Mouse (Mus musculus): ENCODE measurements at regions not wholly inside any gene's neighbourhood (a gene's known extent, or its start where the extent isn't known, plus 50 kb on each side); places are given as distances from the start of the nearest gene placed in this dataset.

GRCm38 (mm10) chr4:72060605-72061352 lies 139.9 kb downstream of the Tle1 start:
- no peak for DNase-seq

GRCm38 (mm10) chr4:72049638-72050454 lies 150.9 kb downstream of the Tle1 start:
- DNase-seq, result no peak

GRCm38 (mm10) chr4:72022152-72022551 lies 178.6 kb downstream of the Tle1 start:
- no peak for DNase-seq

GRCm38 (mm10) chr4:72014221-72014850 lies 186.4 kb downstream of the Tle1 start:
- no peak for DNase-seq

GRCm38 (mm10) chr4:72013583-72013982 lies 187.1 kb downstream of the Tle1 start:
- DNase-seq, result no peak

GRCm38 (mm10) chr4:72010316-72010715 lies 190.4 kb downstream of the Tle1 start:
- peak in 1 of 2 experiments; percentile 1 for DNase-seq

GRCm38 (mm10) chr4:72005926-72006325 lies 194.8 kb downstream of the Tle1 start:
- DNase-seq, result no peak

GRCm38 (mm10) chr4:72001221-72001875 lies 199.4 kb downstream of the Tle1 start:
- DNase-seq, result no peak

- no peak for DNase-seq
These were observed 210.9 kb upstream of the Gm11232 start for GRCm38 (mm10) chr4:71968701-71969100.

- DNase-seq, result no peak
These were observed 195.7 kb upstream of the Gm11232 start for GRCm38 (mm10) chr4:71953441-71953840.

- no peak for DNase-seq
These were observed 175.6 kb upstream of the Gm11232 start for GRCm38 (mm10) chr4:71933240-71933986.

GRCm38 (mm10) chr4:71932818-71933217 lies 175.1 kb upstream of the Gm11232 start:
- no peak for DNase-seq

GRCm38 (mm10) chr4:71911551-71911950 lies 153.8 kb upstream of the Gm11232 start:
- no peak for DNase-seq

GRCm38 (mm10) chr4:71875651-71876050 lies 117.9 kb upstream of the Gm11232 start:
- no peak for DNase-seq

GRCm38 (mm10) chr4:71866948-71867347 lies 109.2 kb upstream of the Gm11232 start:
- no peak for DNase-seq

GRCm38 (mm10) chr4:71841833-71842232 lies 84.1 kb upstream of the Gm11232 start:
- DNase-seq, result no peak

GRCm38 (mm10) chr4:71840774-71841146 lies 83.0 kb upstream of the Gm11232 start:
- DNase-seq, result no peak

- no peak for DNase-seq
These were observed 82.3 kb upstream of the Gm11232 start for GRCm38 (mm10) chr4:71839803-71840773.

GRCm38 (mm10) chr4:71839134-71839802 lies 81.5 kb upstream of the Gm11232 start:
- DNase-seq, result no peak

GRCm38 (mm10) chr4:71835737-71836136 lies 78.0 kb upstream of the Gm11232 start:
- no peak for DNase-seq
